Mouse (Mus musculus) CH12.LX (cell line): Measurements from ENCODE around the gene Cyp2d10. TPM values are rescaled to one million over a fixed set of nuclear protein-coding genes. Genes with fewer than 3 reads are reported as not detected.

Experiments used
- DNase-seq: peaks from one replicate; pipeline ENCODE4 v3.0.0-alpha.2; 2013; ENCODE audit errors: extremely low read depth
- H3K27ac ChIP-seq: 2 replicates; pipeline ENCODE4 v1.5.1; 2012; ENCODE audit warnings: low read depth, mild to moderate bottlenecking, control low read depth, moderate library complexity; ENCODE audit not compliant: insufficient read depth
- H3K27me3 ChIP-seq: replicated peaks from 2 replicates; pipeline ENCODE3; 2012; ENCODE audit warnings: inconsistent platforms
- H3K36me3 ChIP-seq, 2 experiments: replicated peaks in 1 of 2; 2 replicates each; pipeline versions ENCODE3 to v1.6.1; 2012; ENCODE audit warnings: inconsistent platforms in 1 of 2, low read length in 1 of 2, mild to moderate bottlenecking in 1 of 2, mixed read lengths in 1 of 2, moderate library complexity in 1 of 2; ENCODE audit not compliant: control insufficient read depth in 1 of 2, insufficient read depth in 1 of 2
- H3K4me1 ChIP-seq, 2 experiments: 2 replicates each; pipeline ENCODE4 v1.6.1; 2012; ENCODE audit warnings: inconsistent platforms in 1 of 2, moderate library complexity in 1 of 2; ENCODE audit not compliant: insufficient read depth in 2 of 2, control insufficient read depth in 1 of 2
- H3K4me2 ChIP-seq: 2 replicates; pipeline ENCODE4 v1.6.1; 2012; ENCODE audit warnings: low read depth, mild to moderate bottlenecking, control low read depth; ENCODE audit not compliant: poor library complexity, insufficient read depth, severe bottlenecking
- H3K4me3 ChIP-seq, 3 experiments: fragments of 150-350 bp in 1 of 3; sonication (generic) in 1 of 3; replicated peaks in 1 of 3; 2 replicates each; pipeline versions ENCODE3 to v1.5.1; 2011 to 2012; ENCODE audit warnings: low read depth in 2 of 3, low read length in 2 of 3, mild to moderate bottlenecking in 2 of 3, moderate library complexity in 2 of 3, control low read depth in 1 of 3, improper control_type of control experiment in 1 of 3, inconsistent platforms in 1 of 3, mixed read lengths in 1 of 3; ENCODE audit not compliant: poor library complexity in 1 of 3
- H3K79me2 ChIP-seq: replicated peaks from 2 replicates; pipeline ENCODE4 v1.6.1; 2012; ENCODE audit warnings: mild to moderate bottlenecking, moderate library complexity; ENCODE audit not compliant: control insufficient read depth, poor library complexity, insufficient read depth, severe bottlenecking; ENCODE audit errors: extremely low read depth
- H3K9ac ChIP-seq: 2 replicates; pipeline ENCODE4 v1.6.1; 2012; ENCODE audit warnings: low read depth, mild to moderate bottlenecking, control low read depth, moderate library complexity; ENCODE audit not compliant: insufficient read depth
- H3K9me3 ChIP-seq: replicated peaks from 2 replicates; pipeline ENCODE3; 2012; ENCODE audit warnings: low read length, inconsistent platforms, mixed read lengths
- BHLHE40 ChIP-seq: IDR thresholded peaks from 2 replicates; pipeline ENCODE4 v1.6.1; 2011; ENCODE audit warnings: mild to moderate bottlenecking, low read depth, low read length, improper control_type of control experiment
- CHD2 ChIP-seq: IDR thresholded peaks from 2 replicates; pipeline ENCODE4 v1.6.1; 2011; ENCODE audit warnings: low read length, improper control_type of control experiment
- E2F4 ChIP-seq: IDR thresholded peaks from 2 replicates; pipeline ENCODE4 v1.6.1; 2011; ENCODE audit warnings: low read depth, low read length, improper control_type of control experiment; ENCODE audit not compliant: insufficient replicate concordance
- EP300 ChIP-seq: IDR thresholded peaks from 2 replicates; pipeline ENCODE4 v1.6.1; 2011; ENCODE audit warnings: low read length, improper control_type of control experiment
- ETS1 ChIP-seq: conservative IDR thresholded peaks from 2 replicates; pipeline ENCODE4 v1.6.1; 2012; ENCODE audit warnings: low read depth, mild to moderate bottlenecking, inconsistent platforms, low read length, improper control_type of control experiment, moderate library complexity
- HCFC1 ChIP-seq: IDR thresholded peaks from 2 replicates; pipeline ENCODE4 v1.6.1; 2012; ENCODE audit warnings: low read depth, mild to moderate bottlenecking, inconsistent platforms, low read length, improper control_type of control experiment
- JUN ChIP-seq: IDR thresholded peaks from 2 replicates; pipeline ENCODE4 v1.6.1; 2011; ENCODE audit warnings: low read depth, mild to moderate bottlenecking, low read length, improper control_type of control experiment, moderate library complexity; ENCODE audit not compliant: insufficient read depth
- KAT2A ChIP-seq: IDR thresholded peaks from 2 replicates; pipeline ENCODE4 v1.6.1; 2012; ENCODE audit warnings: low read length, improper control_type of control experiment, inconsistent platforms; ENCODE audit not compliant: insufficient replicate concordance
- MAFK ChIP-seq: IDR thresholded peaks from 2 replicates; pipeline ENCODE4 v1.6.1; 2011; ENCODE audit warnings: low read length, improper control_type of control experiment; ENCODE audit not compliant: insufficient replicate concordance
- MAZ ChIP-seq: IDR thresholded peaks from 2 replicates; pipeline ENCODE4 v1.6.1; 2012; ENCODE audit warnings: low read depth, mild to moderate bottlenecking, inconsistent platforms, low read length, improper control_type of control experiment, moderate library complexity
- MEF2A ChIP-seq: IDR thresholded peaks from 2 replicates; pipeline ENCODE4 v1.6.1; 2014; ENCODE audit warnings: low read depth, mild to moderate bottlenecking, inconsistent platforms, low read length, improper control_type of control experiment, borderline replicate concordance
- MYC ChIP-seq: IDR thresholded peaks from 2 replicates; pipeline ENCODE4 v1.6.1; 2011; ENCODE audit warnings: low read depth, mild to moderate bottlenecking, improper control_type of control experiment, low read length
- NELFE ChIP-seq: IDR thresholded peaks from 2 replicates; pipeline ENCODE4 v1.6.1; 2011; ENCODE audit warnings: low read depth, low read length, improper control_type of control experiment
- PAX5 ChIP-seq: IDR thresholded peaks from 2 replicates; pipeline ENCODE4 v1.6.1; 2012; ENCODE audit warnings: low read length, inconsistent platforms, mixed read lengths
- POLR2A ChIP-seq: IDR thresholded peaks from 2 replicates; pipeline ENCODE4 v1.6.1; 2011; ENCODE audit warnings: low read depth, mild to moderate bottlenecking, improper control_type of control experiment, low read length
- POLR2AphosphoS2 ChIP-seq: IDR thresholded peaks from 2 replicates; pipeline ENCODE4 v1.6.1; 2011; ENCODE audit warnings: low read depth, low read length, improper control_type of control experiment
- RCOR1 ChIP-seq: conservative IDR thresholded peaks from 2 replicates; pipeline ENCODE4 v1.6.1; 2012; ENCODE audit warnings: low read depth, mild to moderate bottlenecking, inconsistent platforms, low read length, improper control_type of control experiment
- SIN3A ChIP-seq: IDR thresholded peaks from 2 replicates; pipeline ENCODE4 v1.6.1; 2012; ENCODE audit warnings: low read length, improper control_type of control experiment, inconsistent platforms
- SMC3 ChIP-seq: IDR thresholded peaks from 2 replicates; pipeline ENCODE4 v1.6.1; 2011; ENCODE audit warnings: low read depth, low read length, improper control_type of control experiment
- USF1 ChIP-seq: IDR thresholded peaks from 2 replicates; pipeline ENCODE4 v1.6.1; 2014; ENCODE audit warnings: low read depth, mild to moderate bottlenecking, inconsistent platforms, low read length, improper control_type of control experiment
- USF2 ChIP-seq: conservative IDR thresholded peaks from 2 replicates; pipeline ENCODE4 v1.6.1; 2011; ENCODE audit warnings: low read depth, low read length, improper control_type of control experiment
- ZC3H11A ChIP-seq: IDR thresholded peaks from 2 replicates; pipeline ENCODE4 v1.6.1; 2012; ENCODE audit warnings: low read depth, mild to moderate bottlenecking, inconsistent platforms, low read length, improper control_type of control experiment
- ZNF384 ChIP-seq: IDR thresholded peaks from 2 replicates; pipeline ENCODE4 v1.6.1; 2012; ENCODE audit warnings: low read depth, low read length, improper control_type of control experiment, inconsistent platforms
- dilution Hi-C: fragments of 300-500 bp; cut with MboI; formaldehyde crosslinking; loops from 2 replicates; pipeline ENCODE4 v1.14.3; 2020; ENCODE audit warnings: low sequenced_read_pairs; ENCODE audit not compliant: extremely low pct_unique_long_range_greater_than_20kb, extremely low pct_ligation_motif_present
- in situ Hi-C: fragments of 300-500 bp; cut with MboI; formaldehyde crosslinking; loops from 3 replicates; pipeline ENCODE4 v1.14.3; 2019; ENCODE audit warnings: low sequenced_read_pairs, low pct_ligation_motif_present, low pct_unique_long_range_greater_than_20kb, mixed read lengths
- polyA plus RNA-seq: library from polyadenylated mRNA; unstranded; fragments of >175 nt; gene quantifications from 2 replicates; pipeline ENCODE4 v1.2.1, GENCODE M21; 2012; ENCODE audit warnings: low read depth; ENCODE audit not compliant: insufficient read length
- total RNA-seq, 2 experiments: library from RNA; depleted of rRNA; stranded (reverse); fragments of 300-350 nt in 1 of 2; fragments of >200 nt in 1 of 2; gene quantifications; 2 replicates each; pipeline ENCODE4 v1.2.3; 2012 to 2014

Gene Cyp2d10
- total and polyA plus RNA-seq, 3 experiments, result not detected

GRCm38 (mm10) chr15:82372446-82372845 lies 34.5 kb downstream of the Cyp2d10 start:
- H3K36me3 ChIP-seq, result no peaks in the 10 kb centered on the region
- H3K4me1 ChIP-seq, result peaks cover 0 to 8% of the 10 kb centered on the region in 2 experiments; a peak in 2 of 4 replicates
- TF ChIP-seq MAZ, result no peak
- TF ChIP-seq KAT2A, result no peak
- TF ChIP-seq RCOR1, result no peak
- TF ChIP-seq E2F4, result no peak
- TF ChIP-seq NELFE, result no peak
- DNase-seq, result no peak
- no peaks in the 10 kb centered on the region for H3K9me3 ChIP-seq
- in situ Hi-C loops, result no loop called here
- no peak overlapping the region for H3K4me2 ChIP-seq
- H3K4me3 ChIP-seq, result no peak overlapping the region
- H3K27ac ChIP-seq, result no peak overlapping the region
- no peak overlapping the region for H3K9ac ChIP-seq
- dilution Hi-C loops, result no loop called here
- H3K79me2 ChIP-seq, result no peaks in the 10 kb centered on the region
- peaks cover 64% of the 10 kb centered on the region for H3K27me3 ChIP-seq

GRCm38 (mm10) chr15:82368851-82369250 lies 38.1 kb downstream of the Cyp2d10 start:
- TF ChIP-seq MEF2A (no peak), SMC3 (no peak), USF2 (no peak), MAFK (no peak), ETS1 (no peak), MYC (no peak), POLR2AphosphoS2 (no peak), RCOR1 (no peak), HCFC1 (no peak), JUN (no peak), CHD2 (no peak), POLR2A (no peak), EP300 (no peak), ZNF384 (no peak), ZC3H11A (no peak), USF1 (no peak), BHLHE40 (no peak), PAX5 (no peak), MAZ (no peak), SIN3A (no peak)
- Histone ChIP-seq H3K79me2 (no peaks in the 10 kb centered on the region), H3K4me3 (no peak overlapping the region), H3K9me3 (no peaks in the 10 kb centered on the region), H3K36me3 (no peaks in the 10 kb centered on the region), H3K4me1 (peaks cover 0 to 8% of the 10 kb centered on the region in 2 experiments; a peak in 2 of 4 replicates), H3K4me2 (no peak overlapping the region), H3K9ac (no peak overlapping the region), H3K27ac (no peak overlapping the region), H3K27me3 (peaks cover 34% of the 10 kb centered on the region)
- dilution Hi-C loops, result no loop called here
- no peak for DNase-seq
- in situ Hi-C loops, result no loop called here
